Mouse (Mus musculus): ENCODE measurements around the gene Rps27a. TPM values are rescaled to one million over a fixed set of nuclear protein-coding genes. Genes with fewer than 3 reads are reported as not detected.

The Rps27a gene
- polyA plus RNA-seq, 1 experiment from 2014 or later, result 606 TPM

DNA sequence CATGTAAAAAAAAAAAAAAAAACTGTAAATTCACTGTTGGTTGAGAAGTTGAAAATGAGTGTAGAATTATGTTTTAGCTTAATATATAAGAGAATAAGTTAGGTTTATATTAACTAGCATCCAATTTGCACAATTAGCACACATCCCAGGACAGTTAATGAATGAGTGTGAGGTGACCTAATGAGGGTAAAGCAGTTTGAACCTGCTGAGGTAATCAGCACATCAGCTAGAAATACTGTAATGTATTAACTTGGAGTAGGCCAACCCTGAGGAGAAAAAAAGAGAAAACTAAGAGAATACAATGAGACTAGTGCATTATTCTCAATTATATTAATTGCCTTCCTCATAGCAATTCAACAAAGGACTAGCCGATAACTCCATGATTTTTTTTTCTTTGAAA lies 38.5 kb downstream of the Rps27a start:
- no peak overlapping the region for H3K4me2 ChIP-seq
- H3K27me3 ChIP-seq, result no peaks in the 10 kb centered on the region
- H3K4me1 ChIP-seq (replicated peaks), result peaks cover 5% of the 10 kb centered on the region; the same call in 1 of the 2 replicates
- H3K36me3 ChIP-seq, result peaks cover 25% of the 10 kb centered on the region
- H3K9me3 ChIP-seq (replicated peaks), result no peaks in the 10 kb centered on the region
- H3K27ac ChIP-seq, result no peak overlapping the region
- no peak overlapping the region for H3K9ac ChIP-seq
- no peak overlapping the region for H3K4me3 ChIP-seq
- 94% methylated on average over 1 of the region's 1 CpGs for WGBS
- ATAC-seq (replicated peaks; ENCODE audit: insufficient number of reproducible peaks, insufficient read depth, low FRiP score, low read depth), result no peak

GRCm38 (mm10) chr11:29504899-29505625 lies 42.8 kb downstream of the Rps27a start:
- H3K4me3 ChIP-seq, result no peak overlapping the region
- H3K4me1 ChIP-seq (replicated peaks), result no peaks in the 10 kb centered on the region
- WGBS, result 80% methylated on average over 2 of the region's 2 CpGs
- H3K27me3 ChIP-seq, result no peaks in the 10 kb centered on the region
- no peak overlapping the region for H3K27ac ChIP-seq
- no peak overlapping the region for H3K4me2 ChIP-seq
- H3K9ac ChIP-seq, result no peak overlapping the region
- ATAC-seq (replicated peaks; ENCODE audit: insufficient number of reproducible peaks, insufficient read depth, low FRiP score, low read depth), result no peak
- peaks cover 29% of the 10 kb centered on the region for H3K36me3 ChIP-seq
- H3K9me3 ChIP-seq (replicated peaks), result no peaks in the 10 kb centered on the region

- H3K27ac ChIP-seq, result no peak overlapping the region
- H3K9me3 ChIP-seq (replicated peaks), result no peaks in the 10 kb centered on the region
- H3K9ac ChIP-seq, result no peak overlapping the region
- H3K36me3 ChIP-seq, result peaks cover 32% of the 10 kb centered on the region
- H3K4me2 ChIP-seq, result no peak overlapping the region
- no peak for ATAC-seq (replicated peaks; ENCODE audit: insufficient number of reproducible peaks, insufficient read depth, low FRiP score, low read depth)
- H3K4me3 ChIP-seq, result no peak overlapping the region
- no peaks in the 10 kb centered on the region for H3K4me1 ChIP-seq (replicated peaks)
- H3K27me3 ChIP-seq, result no peaks in the 10 kb centered on the region
- WGBS, result 80% methylated on average over 10 of the region's 10 CpGs
Observed at GRCm38 (mm10) chr11:29503948-29504893, 43.7 kb downstream of the Rps27a start.

DNA sequence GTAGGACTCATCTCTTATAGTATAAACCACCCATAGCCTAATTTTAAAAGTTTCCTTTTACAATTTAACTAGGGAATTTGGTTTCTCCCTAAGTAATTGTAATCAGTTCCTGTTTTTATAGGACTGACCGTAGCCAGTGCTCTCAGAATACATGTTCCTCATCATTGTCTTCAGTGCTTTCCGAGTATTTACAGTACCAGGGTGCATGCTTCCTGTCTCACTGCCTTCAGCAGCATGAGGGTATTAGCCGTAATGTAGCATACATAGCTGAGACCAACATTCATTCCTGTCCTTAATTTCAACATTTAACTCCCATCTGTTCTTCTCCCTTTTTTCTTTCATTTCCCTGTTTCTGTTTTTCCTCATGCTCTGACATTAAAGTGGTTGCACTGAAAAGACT lies 50.9 kb downstream of the Rps27a start:
- ATAC-seq (replicated peaks; ENCODE audit: insufficient number of reproducible peaks, insufficient read depth, low FRiP score, low read depth), result no peak
- peaks cover 20% of the 10 kb centered on the region for H3K36me3 ChIP-seq
- H3K4me1 ChIP-seq (replicated peaks), result no peaks in the 10 kb centered on the region
- H3K4me3 ChIP-seq, result no peak overlapping the region
- H3K27ac ChIP-seq, result no peak overlapping the region
- no peaks in the 10 kb centered on the region for H3K27me3 ChIP-seq
- H3K9me3 ChIP-seq (replicated peaks), result no peaks in the 10 kb centered on the region
- 69% methylated on average over 3 of the region's 3 CpGs for WGBS
- no peak overlapping the region for H3K9ac ChIP-seq
- no peak overlapping the region for H3K4me2 ChIP-seq

Other genes with a start within 250 kb of the Rps27a start
- gene Ccdc88a, start 174.5 kb downstream of the Rps27a start, polyA plus RNA-seq (2015; fragmentation: Nextera tagmentation; extraction: Ambion mirVana), result 23.0 and 23.6 TPM in 2 replicates
- gene Prorsd1, start 33.1 kb downstream of the Rps27a start, polyA plus RNA-seq (2015; fragmentation: Nextera tagmentation; extraction: Ambion mirVana), result 18.1 and 19.9 TPM in 2 replicates
- gene Mtif2, start 21.7 kb downstream of the Rps27a start, polyA plus RNA-seq (2015; fragmentation: Nextera tagmentation; extraction: Ambion mirVana), result 41.4 and 46.3 TPM in 2 replicates
- 0.22 and 0.24 TPM in 2 replicates for gene Clhc1, start 159 bp downstream of the Rps27a start, polyA plus RNA-seq (2015; fragmentation: Nextera tagmentation; extraction: Ambion mirVana)
- 57.4 and 59.5 TPM in 2 replicates for gene Rtn4, start 144.8 kb upstream of the Rps27a start, polyA plus RNA-seq (2015; fragmentation: Nextera tagmentation; extraction: Ambion mirVana)